Mouse (Mus musculus) ES-Bruce4 (cell line): ENCODE data around the gene Prkd3.

ENCODE experiments used
- CTCF ChIP-seq: IDR thresholded peaks from one replicate; pipeline ENCODE4 v1.8.1; 2011; ENCODE audit warnings: low read depth, low read length
- POLR2A ChIP-seq: IDR thresholded peaks from one replicate; pipeline ENCODE4 v1.8.1; 2011; ENCODE audit warnings: low read length; ENCODE audit not compliant: insufficient read depth

GRCm38 (mm10) chr17:79032782-79033181 lies 12.2 kb upstream of the Prkd3 start:
- TF ChIP-seq POLR2A (no peak), CTCF (no peak)
